Mouse (Mus musculus) myocyte (in vitro differentiated cells): ENCODE measurements around the gene Gm42421. TPM values are rescaled to one million over a fixed set of nuclear protein-coding genes. Genes with fewer than 3 reads are reported as not detected.

Experiments
- H3K27me3 ChIP-seq: one replicate; pipeline ENCODE4 v1.6.1; 2011; ENCODE audit not compliant: control insufficient read depth, insufficient read depth, insufficient read length
- H3K36me3 ChIP-seq: one replicate; pipeline ENCODE4 v1.6.1; 2011; ENCODE audit not compliant: control insufficient read depth, insufficient read depth
- H3K4me2 ChIP-seq: one replicate; pipeline ENCODE4 v1.6.1; 2011; ENCODE audit warnings: low read depth, control low read depth
- H3K4me3 ChIP-seq: one replicate; pipeline ENCODE4 v1.5.1; 2011; ENCODE audit warnings: mild to moderate bottlenecking, control low read depth, moderate library complexity
- H3K79me2 ChIP-seq: one replicate; pipeline ENCODE4 v1.6.1; 2011; ENCODE audit not compliant: control insufficient read depth, insufficient read depth
- H3ac ChIP-seq: one replicate; pipeline ENCODE4 v1.6.1; 2011; ENCODE audit not compliant: control insufficient read depth, insufficient read length
- CEBPB ChIP-seq: IDR thresholded peaks from 2 replicates; pipeline ENCODE4 v1.6.1; 2011; ENCODE audit warnings: mild to moderate bottlenecking, moderate library complexity; ENCODE audit not compliant: poor library complexity, insufficient read depth, severe bottlenecking
- E2F4 ChIP-seq: IDR thresholded peaks from one replicate; pipeline ENCODE4 v1.6.1; 2011; ENCODE audit warnings: mild to moderate bottlenecking, control low read depth, moderate library complexity; ENCODE audit not compliant: insufficient read depth
- MAX ChIP-seq: IDR thresholded peaks from one replicate; pipeline ENCODE4 v1.6.1; 2011; ENCODE audit warnings: low read depth, mild to moderate bottlenecking, control low read depth
- MYOD1 ChIP-seq, 3 experiments: IDR thresholded peaks; one replicate each; pipeline ENCODE4 v1.6.1; 2011; ENCODE audit warnings: control low read depth in 2 of 3, low read depth in 2 of 3, mild to moderate bottlenecking in 2 of 3, moderate library complexity in 1 of 3; ENCODE audit not compliant: insufficient read length in 2 of 3, control insufficient read depth in 1 of 3
- MYOG ChIP-seq, 3 experiments: IDR thresholded peaks; one replicate each; pipeline ENCODE4 v1.6.1; 2011; ENCODE audit warnings: control low read depth in 2 of 3, low read depth in 2 of 3, mild to moderate bottlenecking in 2 of 3; ENCODE audit not compliant: insufficient read length in 2 of 3, control insufficient read depth in 1 of 3, insufficient read depth in 1 of 3
- POLR2A ChIP-seq: IDR thresholded peaks from one replicate; pipeline ENCODE4 v1.6.1; 2011; ENCODE audit warnings: low read depth, mild to moderate bottlenecking, control low read depth, moderate library complexity; ENCODE audit not compliant: insufficient read length
- POLR2AphosphoS2 ChIP-seq: IDR thresholded peaks from one replicate; pipeline ENCODE4 v1.6.1; 2011; ENCODE audit warnings: low read depth, control low read depth; ENCODE audit not compliant: insufficient read length
- REST ChIP-seq: IDR thresholded peaks from one replicate; pipeline ENCODE4 v1.6.1; 2011; ENCODE audit warnings: mild to moderate bottlenecking, control low read depth, moderate library complexity; ENCODE audit not compliant: insufficient read depth, insufficient read length
- SRF ChIP-seq: IDR thresholded peaks from one replicate; pipeline ENCODE4 v1.6.1; 2011; ENCODE audit warnings: low read depth; ENCODE audit not compliant: control insufficient read depth, insufficient read length
- TCF12 ChIP-seq: IDR thresholded peaks from one replicate; pipeline ENCODE4 v1.6.1; 2011; ENCODE audit warnings: mild to moderate bottlenecking, control low read depth; ENCODE audit not compliant: poor library complexity, insufficient read depth, severe bottlenecking
- TCF3 ChIP-seq: IDR thresholded peaks from one replicate; pipeline ENCODE4 v1.6.1; 2011; ENCODE audit warnings: low read depth, control low read depth; ENCODE audit not compliant: insufficient read length
- USF1 ChIP-seq: IDR thresholded peaks from one replicate; pipeline ENCODE4 v1.6.1; 2011; ENCODE audit warnings: low read depth, mild to moderate bottlenecking, control low read depth, moderate library complexity
- polyA plus RNA-seq: library from polyadenylated mRNA; unstranded; fragments of >200 nt; fragmentation: generic; extraction: Trizol; gene quantifications from one replicate; pipeline ENCODE4 v1.2.1, GENCODE M21; 2012; ENCODE audit warnings: missing spikeins

Gene Gm42421
- polyA plus RNA-seq, 1 experiment: 0.08 TPM

DNA sequence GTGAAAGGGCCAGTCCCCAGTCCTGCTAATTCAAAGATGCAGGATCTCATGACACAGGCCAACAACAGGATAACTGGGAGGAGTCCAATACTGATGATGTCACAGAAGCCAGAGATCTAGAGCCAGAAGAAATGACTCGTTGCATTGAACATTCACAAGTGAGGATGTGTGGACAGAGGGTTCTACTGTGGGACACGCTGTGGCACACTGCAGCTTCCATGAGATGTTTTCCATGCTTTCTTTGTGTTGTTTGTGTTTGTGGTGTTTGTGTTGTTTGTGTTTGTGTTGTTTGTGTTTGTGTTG is 47.6 kb downstream of the Gm42421 start:
- Histone ChIP-seq H3ac (no peak overlapping the region), H3K4me3 (no peak overlapping the region), H3K27me3 (peaks cover 3% of the 10 kb centered on the region), H3K79me2 (no peaks in the 10 kb centered on the region), H3K36me3 (no peaks in the 10 kb centered on the region), H3K4me2 (peak overlapping the region; percentile 13)
- no peak for TF ChIP-seq MYOD1 (IDR thresholded peaks at IDR 0.05; ENCODE audit: control insufficient read depth in 1 of 3, insufficient read length in 2 of 3, low read depth in 2 of 3)
- no peak for TF ChIP-seq MAX
- TF ChIP-seq POLR2A: no peak
- TF ChIP-seq MYOG (IDR thresholded peaks at IDR 0.05; ENCODE audit: control insufficient read depth in 1 of 3, insufficient read depth in 1 of 3, insufficient read length in 2 of 3, low read depth in 2 of 3): no peak
- no peak for TF ChIP-seq SRF
- no peak for TF ChIP-seq CEBPB
- TF ChIP-seq E2F4: no peak
- TF ChIP-seq POLR2AphosphoS2: no peak
- TF ChIP-seq TCF3: no peak

DNA sequence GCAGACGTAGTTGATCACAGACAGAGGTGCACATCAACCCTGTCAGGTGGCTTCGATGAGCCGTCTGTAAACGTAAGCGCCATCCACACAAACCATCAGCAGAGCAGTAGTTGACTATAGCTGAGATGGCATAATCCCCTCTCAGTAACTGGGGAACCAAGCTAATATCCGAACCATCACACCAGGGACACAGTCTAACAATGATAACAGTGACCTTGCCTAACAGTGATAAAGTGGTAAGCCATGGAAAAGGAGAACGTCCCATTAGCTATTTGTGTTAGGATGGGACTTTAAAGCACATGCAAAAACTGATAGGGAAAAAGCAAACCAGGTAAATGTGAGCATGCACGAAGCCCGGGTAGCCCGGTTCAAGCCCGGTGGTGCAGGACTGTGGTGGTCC is 48.3 kb downstream of the Gm42421 start:
- H3K27me3 ChIP-seq: peaks cover 3% of the 10 kb centered on the region
- TF ChIP-seq MYOG (IDR thresholded peaks at IDR 0.05; ENCODE audit: control insufficient read depth in 1 of 3, insufficient read depth in 1 of 3, insufficient read length in 2 of 3, low read depth in 2 of 3): no peak
- no peak for TF ChIP-seq POLR2A
- TF ChIP-seq CEBPB: no peak
- TF ChIP-seq SRF: no peak
- TF ChIP-seq E2F4: no peak
- no peak for TF ChIP-seq MAX
- TF ChIP-seq TCF12: no peak
- TF ChIP-seq USF1: no peak
- TF ChIP-seq TCF3: no peak
- TF ChIP-seq POLR2AphosphoS2: no peak
- no peak for TF ChIP-seq REST
- no peak for TF ChIP-seq MYOD1 (IDR thresholded peaks at IDR 0.05; ENCODE audit: control insufficient read depth in 1 of 3, insufficient read length in 2 of 3, low read depth in 2 of 3)
- no peaks in the 10 kb centered on the region for H3K79me2 ChIP-seq

DNA sequence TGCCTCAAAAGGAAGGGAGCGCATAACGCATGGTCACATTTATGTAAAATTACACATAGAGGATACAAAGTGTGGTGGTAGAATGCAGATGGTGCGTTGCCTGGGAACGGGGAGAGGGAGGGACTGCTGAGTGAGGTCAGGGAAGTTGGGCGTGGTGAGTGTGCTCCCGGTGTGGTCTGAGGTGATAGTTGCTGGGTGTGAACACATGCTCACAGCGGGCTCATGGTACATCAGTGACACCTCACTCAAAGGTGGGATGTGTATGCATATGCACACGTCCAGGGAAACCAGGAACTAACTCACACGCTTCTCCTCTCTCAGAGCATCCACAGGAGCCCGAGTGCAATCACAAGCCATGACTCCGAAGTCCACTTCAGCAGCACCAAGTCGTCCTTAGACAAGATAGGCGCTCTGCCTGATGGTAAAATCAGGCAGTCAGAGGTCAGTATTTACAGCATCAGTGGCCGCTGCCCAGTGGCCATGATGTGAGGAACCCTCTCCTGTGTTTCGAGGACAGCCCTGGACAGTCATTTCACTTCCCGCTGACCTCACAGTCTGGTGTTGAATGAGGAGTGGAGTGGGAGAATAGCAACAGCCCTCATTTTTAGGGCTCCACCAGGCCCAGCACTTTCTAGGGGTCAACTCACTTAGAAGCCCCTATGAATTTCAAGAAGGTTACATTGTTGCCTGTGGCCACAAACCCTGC is 48.9 kb downstream of the Gm42421 start:
- H3K79me2 ChIP-seq: no peaks in the 10 kb centered on the region
- H3K4me2 ChIP-seq: no peak overlapping the region
- no peaks in the 10 kb centered on the region for H3K36me3 ChIP-seq
- no peak overlapping the region for H3ac ChIP-seq
- H3K4me3 ChIP-seq: no peak overlapping the region
- H3K27me3 ChIP-seq: peaks cover 3% of the 10 kb centered on the region
- TF ChIP-seq REST (no peak), MYOG (IDR thresholded peaks at IDR 0.05; ENCODE audit: control insufficient read depth in 1 of 3, insufficient read depth in 1 of 3, insufficient read length in 2 of 3, low read depth in 2 of 3) (no peak), USF1 (no peak), MAX (no peak), TCF12 (no peak), SRF (no peak), CEBPB (no peak), POLR2AphosphoS2 (no peak)

More for the DNA sequence above, 48.3 kb downstream of the Gm42421 start:
- Histone ChIP-seq H3K36me3 (no peaks in the 10 kb centered on the region), H3K4me2 (no peak overlapping the region), H3K4me3 (no peak overlapping the region), H3ac (no peak overlapping the region)

DNA sequence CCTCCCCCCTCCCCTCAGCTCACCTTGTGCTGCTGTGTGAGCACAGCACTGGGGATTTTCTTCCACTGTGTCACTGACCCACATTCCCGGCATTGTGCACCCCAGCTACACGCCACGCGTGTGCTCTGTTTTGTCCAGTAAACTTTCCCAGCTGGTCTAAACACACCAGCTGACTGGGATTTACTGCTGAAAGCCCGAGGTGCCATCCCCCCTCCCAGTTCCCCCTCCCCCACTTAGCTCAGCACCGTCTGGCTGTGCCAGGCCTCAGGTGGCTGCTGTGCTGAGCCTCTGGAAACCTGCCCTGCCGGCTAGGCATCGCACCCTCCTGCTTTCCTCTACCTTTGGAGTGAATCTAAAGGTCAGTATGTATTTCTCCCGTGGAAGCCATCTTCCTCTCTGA is 52.9 kb downstream of the Gm42421 start:
- H3ac ChIP-seq: no peak overlapping the region
- TF ChIP-seq POLR2A (no peak), SRF (no peak), POLR2AphosphoS2 (no peak), E2F4 (no peak), USF1 (no peak), MYOD1 (IDR thresholded peaks at IDR 0.05; ENCODE audit: control insufficient read depth in 1 of 3, insufficient read length in 2 of 3, low read depth in 2 of 3) (no peak), CEBPB (no peak), TCF3 (no peak), MAX (no peak), TCF12 (no peak), MYOG (IDR thresholded peaks at IDR 0.05; ENCODE audit: control insufficient read depth in 1 of 3, insufficient read depth in 1 of 3, insufficient read length in 2 of 3, low read depth in 2 of 3) (no peak)
- peaks cover 9% of the 10 kb centered on the region for H3K36me3 ChIP-seq
- no peak overlapping the region for H3K4me2 ChIP-seq
- no peak overlapping the region for H3K4me3 ChIP-seq
- peaks cover 3% of the 10 kb centered on the region for H3K27me3 ChIP-seq
- H3K79me2 ChIP-seq: no peaks in the 10 kb centered on the region

DNA sequence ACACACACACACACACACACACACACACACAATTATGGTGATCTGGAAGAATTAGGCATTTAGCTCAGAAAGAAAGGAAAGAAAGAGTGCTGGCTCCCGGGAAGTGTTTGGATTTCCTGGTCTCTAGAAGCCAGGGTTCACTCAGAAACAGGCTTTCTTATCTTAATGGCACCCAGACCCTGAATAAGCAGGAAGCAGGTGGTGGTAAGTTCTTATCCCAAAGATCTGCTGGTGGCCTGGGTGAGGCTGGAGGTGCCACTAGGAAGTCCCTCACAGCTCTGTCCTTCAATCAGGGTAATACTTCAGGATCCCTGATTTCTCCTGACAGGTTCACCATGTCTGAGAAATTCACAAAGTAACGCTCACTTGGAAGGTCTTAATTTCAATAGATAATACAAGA is 54.4 kb downstream of the Gm42421 start:
- no peak overlapping the region for H3K4me3 ChIP-seq
- H3K79me2 ChIP-seq: no peaks in the 10 kb centered on the region
- no peak overlapping the region for H3K4me2 ChIP-seq
- H3K36me3 ChIP-seq: peaks cover 18% of the 10 kb centered on the region
- H3ac ChIP-seq: no peak overlapping the region
- peaks cover 3% of the 10 kb centered on the region for H3K27me3 ChIP-seq
- no peak for TF ChIP-seq TCF12
- TF ChIP-seq USF1: no peak
- TF ChIP-seq MYOG (IDR thresholded peaks at IDR 0.05; ENCODE audit: control insufficient read depth in 1 of 3, insufficient read depth in 1 of 3, insufficient read length in 2 of 3, low read depth in 2 of 3): no peak
- TF ChIP-seq TCF3: no peak
- no peak for TF ChIP-seq CEBPB
- TF ChIP-seq MYOD1 (IDR thresholded peaks at IDR 0.05; ENCODE audit: control insufficient read depth in 1 of 3, insufficient read length in 2 of 3, low read depth in 2 of 3): no peak
- no peak for TF ChIP-seq REST
- no peak for TF ChIP-seq POLR2AphosphoS2
- TF ChIP-seq MAX: no peak
- no peak for TF ChIP-seq POLR2A
- TF ChIP-seq SRF: no peak
- TF ChIP-seq E2F4: no peak
